In genomic region chr16:25080811-25081210, GRCm38 (mm10) we compare ENCODE assay signal across 16 mouse cellular contexts.
"Had no signal": no experiment of that assay in that cellular context is flagged by ENCODE, and none has a peak within 500 bp of the region (broad histone marks: within the 10 kb centered on the region; RNA-seq: fewer than 3 reads in every experiment).

No protein-coding gene starts in this region.

- H3K36me3 ChIP-seq: neural tube, embryonic 13.5 days; neural tube, embryonic 15.5 days; stomach, embryonic 15.5 days had no signal

- H3K27ac ChIP-seq: neural tube, embryonic 13.5 days; neural tube, embryonic 15.5 days; stomach, embryonic 15.5 days; stomach, postnatal 0 days had no signal

- H3K9me3 ChIP-seq: neural tube, embryonic 13.5 days; neural tube, embryonic 15.5 days; stomach, embryonic 15.5 days had no signal

- H3K4me1 ChIP-seq: neural tube, embryonic 13.5 days; neural tube, embryonic 15.5 days; stomach, embryonic 15.5 days had no signal

- H3K4me3 ChIP-seq: neural tube, embryonic 13.5 days; neural tube, embryonic 15.5 days; stomach, embryonic 15.5 days had no signal

- H3K27me3 ChIP-seq: neural tube, embryonic 13.5 days; neural tube, embryonic 15.5 days; stomach, embryonic 15.5 days had no signal

- H3K4me2 ChIP-seq: neural tube, embryonic 13.5 days; neural tube, embryonic 15.5 days; stomach, embryonic 15.5 days had no signal

- H3K9ac ChIP-seq: neural tube, embryonic 13.5 days; neural tube, embryonic 15.5 days; stomach, embryonic 15.5 days had no signal

- DNase-seq: retina, postnatal 1 day; right cerebral cortex, adult 18-20 months; right cerebral cortex, postnatal 14 days; right cerebral cortex, postnatal 25 days; right cerebral cortex, postnatal 4 days; spleen, adult 18-20 months; thymus, adult 18-20 months; thymus, adult 2 months; thymus, postnatal 14 days; thymus, postnatal 25 days; thymus, postnatal 36 days; thymus, postnatal 4 days had no signal
